Mouse (Mus musculus): ENCODE measurements around the gene Fam92a.
"Not testable (repeated sequence)": the region's sequence is repeated elsewhere in the genome, so short reads cannot be mapped to it uniquely, and the experiment has no call there.

Fam92a gene

GRCm38 (mm10) chr4:12171318-12172091 lies at the start of gene Fam92a:
Gene Fam92a, minus strand, starts transcription at chr4:12172015.
- peak; percentile 79 to 86 for DNase-seq

- DNase-seq: peak; percentile 40 to 58
These were observed 7.2 kb upstream of the Fam92a start for GRCm38 (mm10) chr4:12178992-12179391.

GRCm38 (mm10) chr4:12170986-12171317 lies 863 bp downstream of the Fam92a start:
- no peak for DNase-seq

- no peak for DNase-seq
These were observed 24.2 kb downstream of the Fam92a start for GRCm38 (mm10) chr4:12147660-12148059.

GRCm38 (mm10) chr4:12141516-12141915 lies 30.3 kb downstream of the Fam92a start:
- DNase-seq: not testable (repeated sequence)

- DNase-seq: peak; percentile 31 to 43
These were observed 31.2 kb downstream of the Fam92a start for GRCm38 (mm10) chr4:12140592-12141062.

GRCm38 (mm10) chr4:12140141-12140567 lies 31.7 kb downstream of the Fam92a start, which contains the start of gene Rbm12b1:
Gene Rbm12b1, plus strand, starts transcription at chr4:12140264.
- DNase-seq: peak; percentile 82 to 87
